Mouse (Mus musculus) central nervous system, embryonic 14 days (tissue): ENCODE measurements around the gene Olfr839-ps1. TPM values are rescaled to one million over a fixed set of nuclear protein-coding genes. Genes with fewer than 3 reads are reported as not detected.

ENCODE experiments used
- polyA plus RNA-seq: library from polyadenylated mRNA; depleted of rRNA; stranded (reverse); fragments of >200 nt; gene quantifications from 2 replicates; pipeline ENCODE4 v1.2.3, GENCODE M21; 2012; rRNA removed

Olfr839-ps1 gene
- not detected in 2 replicates for polyA plus RNA-seq

GRCm38 (mm10) chr9:19177212-19177611 is at the start of gene Olfr839-ps1:
Gene Olfr839-ps1, minus strand, starts transcription at chr9:19177312.

DNA sequence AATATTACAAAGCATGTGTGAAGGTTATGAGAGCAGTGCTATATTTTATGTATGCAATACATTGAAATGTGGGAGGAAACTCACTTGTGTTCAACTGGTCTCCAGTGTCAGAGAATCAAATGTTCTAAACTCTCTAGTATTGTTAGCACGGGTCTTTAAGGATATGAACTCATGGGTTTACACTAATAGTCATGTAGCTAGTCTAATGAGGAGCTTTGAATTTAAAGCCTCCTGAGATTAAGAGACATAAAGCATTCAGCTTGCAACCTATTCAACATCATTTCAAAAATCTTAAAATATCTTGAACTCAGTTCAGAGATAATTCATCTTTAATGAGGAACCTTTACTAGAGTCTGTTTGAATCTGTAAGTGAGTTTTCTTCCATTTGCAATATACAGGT is 41.1 kb downstream of the Olfr839-ps1 start, which contains the start of gene Olfr837:
Olfr837 (plus strand) TSS at position 301 of the 400 bp plus-strand sequence.

GRCm38 (mm10) chr9:19120082-19120481 is 57.0 kb downstream of the Olfr839-ps1 start, which contains the start of gene Olfr836:
Gene Olfr836, plus strand, starts transcription at chr9:19120382.

Other genes with a start within 250 kb of the Olfr839-ps1 start
- not detected in 2 replicates for gene Olfr832, start 240.2 kb downstream of the Olfr839-ps1 start, polyA plus RNA-seq
- gene Olfr834, start 189.3 kb downstream of the Olfr839-ps1 start, polyA plus RNA-seq: not detected in 2 replicates
- gene Olfr835, start 144.6 kb downstream of the Olfr839-ps1 start, polyA plus RNA-seq: not detected in 2 replicates
- not detected in 2 replicates for gene Olfr836, start 56.9 kb downstream of the Olfr839-ps1 start, polyA plus RNA-seq
- not detected in 2 replicates for gene Olfr837, start 41.0 kb downstream of the Olfr839-ps1 start, polyA plus RNA-seq
- gene Olfr843, start 74.7 kb upstream of the Olfr839-ps1 start, polyA plus RNA-seq: not detected in 2 replicates
- gene Olfr844, start 139.0 kb upstream of the Olfr839-ps1 start, polyA plus RNA-seq: not detected in 2 replicates
- gene Olfr845, start 159.1 kb upstream of the Olfr839-ps1 start, polyA plus RNA-seq: not detected in 2 replicates
- not detected in 2 replicates for gene Olfr846, start 186.7 kb upstream of the Olfr839-ps1 start, polyA plus RNA-seq
- not detected in 2 replicates for gene Olfr847, start 201.4 kb upstream of the Olfr839-ps1 start, polyA plus RNA-seq